Mouse (Mus musculus) thymus, adult 2 months (tissue): ENCODE data around the gene Glis1.

Experiments
- CTCF ChIP-seq: fragments of 200-500 bp; IDR thresholded peaks from 2 replicates; pipeline ENCODE4 v1.5.1; 2012; ENCODE audit warnings: mild to moderate bottlenecking, control low read depth, low read length, moderate library complexity, borderline replicate concordance; ENCODE audit not compliant: control insufficient read depth, poor library complexity, insufficient read depth; ENCODE audit errors: extremely low read depth
- POLR2A ChIP-seq: fragments of 200-500 bp; IDR thresholded peaks from 2 replicates; pipeline ENCODE4 v1.6.1; 2012; ENCODE audit warnings: mild to moderate bottlenecking, low read length, control low read depth, moderate library complexity; ENCODE audit not compliant: control insufficient read depth, poor library complexity, insufficient read depth; ENCODE audit errors: extremely low read depth

- TF ChIP-seq CTCF (no peak), POLR2A (no peak)
Observed at GRCm38 (mm10) chr4:107492991-107493390, 58.6 kb downstream of the Glis1 start.
